Mouse (Mus musculus): ENCODE measurements at regions not wholly inside any gene's neighbourhood (a gene's known extent, or its start where the extent isn't known, plus 50 kb on each side); places are given as distances from the start of the nearest gene placed in this dataset.

DNA sequence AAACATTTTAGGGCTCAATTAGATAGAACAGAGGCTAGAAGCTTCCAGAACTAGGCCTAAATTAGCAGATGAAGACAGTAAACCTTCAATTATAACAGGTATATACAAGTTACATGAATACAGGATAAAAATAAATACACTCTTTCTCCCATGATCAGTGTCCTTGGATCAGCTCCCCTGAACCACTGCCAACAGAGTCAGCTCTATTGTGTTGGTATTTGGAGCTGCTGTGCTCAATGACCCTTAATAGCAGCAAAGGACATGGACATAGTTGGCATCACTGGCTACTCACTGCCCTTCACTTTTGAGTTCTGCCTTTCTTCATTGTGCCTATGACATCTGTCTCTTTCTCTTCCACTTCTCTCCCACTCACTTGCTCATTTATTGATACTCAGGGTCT, 639.1 kb upstream of the 4921530L21Rik start:
- no peaks in the 10 kb centered on the region for H3K4me1 ChIP-seq
- ATAC-seq (replicated peaks), result no peak
- H3K27me3 ChIP-seq, result no peaks in the 10 kb centered on the region
- H3K27ac ChIP-seq (replicated peaks), result no peak overlapping the region
- no peak overlapping the region for H3K9ac ChIP-seq (replicated peaks)
- H3K36me3 ChIP-seq, result no peaks in the 10 kb centered on the region
- no peak overlapping the region for H3K4me3 ChIP-seq
- H3K4me2 ChIP-seq (replicated peaks), result no peak overlapping the region
- H3K9me3 ChIP-seq, result no peaks in the 10 kb centered on the region

DNA sequence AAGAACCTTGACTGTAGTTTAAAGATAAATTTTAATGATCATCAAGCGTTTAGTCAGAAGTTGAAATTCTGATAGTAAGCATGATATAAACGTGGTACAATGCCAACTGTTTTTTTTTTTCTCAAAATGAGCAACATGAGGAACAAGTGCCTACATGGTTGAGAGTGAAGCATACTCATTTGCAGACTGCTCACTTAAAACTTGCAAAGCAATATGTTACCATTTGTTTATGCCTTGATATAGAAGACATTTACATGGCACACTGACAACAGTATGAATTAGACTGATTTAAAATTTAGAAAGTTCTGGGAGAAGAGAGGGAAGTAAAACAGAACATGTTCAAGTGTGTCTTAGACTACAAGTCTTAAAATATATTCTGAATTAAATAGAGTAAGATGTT, 632.2 kb upstream of the 4921530L21Rik start:
- no peak overlapping the region for H3K4me2 ChIP-seq (replicated peaks)
- no peaks in the 10 kb centered on the region for H3K9me3 ChIP-seq
- H3K27me3 ChIP-seq, result no peaks in the 10 kb centered on the region
- WGBS, result 62% methylated on average over 2 of the region's 2 CpGs
- H3K27ac ChIP-seq (replicated peaks), result no peak overlapping the region
- ATAC-seq (replicated peaks), result no peak
- no peaks in the 10 kb centered on the region for H3K4me1 ChIP-seq
- H3K36me3 ChIP-seq, result no peaks in the 10 kb centered on the region
- H3K9ac ChIP-seq (replicated peaks), result no peak overlapping the region
- no peak overlapping the region for H3K4me3 ChIP-seq

DNA sequence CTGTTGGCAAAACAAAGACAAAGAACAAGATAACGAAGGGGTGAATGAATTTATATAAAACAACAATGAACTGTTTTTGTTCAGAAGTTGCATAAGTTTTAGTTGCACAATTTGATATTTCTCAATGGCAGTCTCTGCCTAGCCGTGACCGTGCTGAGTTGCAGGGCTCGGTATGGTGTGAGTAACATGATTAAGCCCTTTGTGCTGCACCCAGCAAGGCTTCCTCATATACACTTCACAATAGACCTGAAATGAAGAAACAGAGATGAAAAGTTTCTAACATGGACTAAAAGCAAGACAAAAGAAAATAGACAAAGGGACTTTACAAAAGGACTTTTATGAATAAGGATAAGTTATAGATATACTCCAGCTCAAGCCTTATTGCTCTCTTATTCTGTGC, 624.9 kb upstream of the 4921530L21Rik start:
- Histone ChIP-seq H3K27me3 (no peaks in the 10 kb centered on the region), H3K4me2 (replicated peaks) (no peak overlapping the region), H3K9me3 (no peaks in the 10 kb centered on the region), H3K36me3 (no peaks in the 10 kb centered on the region), H3K9ac (replicated peaks) (no peak overlapping the region), H3K4me1 (no peaks in the 10 kb centered on the region), H3K27ac (replicated peaks) (no peak overlapping the region), H3K4me3 (no peak overlapping the region)
- 22% methylated on average over 4 of the region's 4 CpGs for WGBS
- no peak for ATAC-seq (replicated peaks)

DNA sequence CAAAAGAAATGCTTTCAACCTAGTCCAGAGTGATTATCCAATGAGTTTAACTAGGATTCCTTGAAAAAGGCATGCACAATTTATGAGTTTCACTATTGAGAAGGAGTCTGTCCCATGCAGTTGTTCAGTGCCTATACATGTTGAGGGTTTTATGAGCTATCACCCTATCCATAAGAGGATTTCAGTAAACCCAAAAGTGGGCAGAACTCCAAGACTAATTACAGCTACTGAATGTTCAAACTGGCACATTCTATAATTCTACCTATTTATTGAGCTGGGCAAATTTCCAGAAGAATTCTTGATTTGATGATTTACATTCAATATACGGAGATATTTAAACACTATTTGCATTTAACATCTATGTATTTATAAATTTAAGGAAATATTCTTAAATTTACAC, 599.6 kb upstream of the 4921530L21Rik start:
- H3K27me3 ChIP-seq, result no peaks in the 10 kb centered on the region
- no peak for ATAC-seq (replicated peaks)
- no peak overlapping the region for H3K9ac ChIP-seq (replicated peaks)
- H3K4me1 ChIP-seq, result no peaks in the 10 kb centered on the region
- H3K27ac ChIP-seq (replicated peaks), result no peak overlapping the region
- 55% methylated on average over 1 of the region's 1 CpGs for WGBS
- no peaks in the 10 kb centered on the region for H3K9me3 ChIP-seq
- H3K4me3 ChIP-seq, result no peak overlapping the region
- H3K4me2 ChIP-seq (replicated peaks), result no peak overlapping the region
- H3K36me3 ChIP-seq, result no peaks in the 10 kb centered on the region

DNA sequence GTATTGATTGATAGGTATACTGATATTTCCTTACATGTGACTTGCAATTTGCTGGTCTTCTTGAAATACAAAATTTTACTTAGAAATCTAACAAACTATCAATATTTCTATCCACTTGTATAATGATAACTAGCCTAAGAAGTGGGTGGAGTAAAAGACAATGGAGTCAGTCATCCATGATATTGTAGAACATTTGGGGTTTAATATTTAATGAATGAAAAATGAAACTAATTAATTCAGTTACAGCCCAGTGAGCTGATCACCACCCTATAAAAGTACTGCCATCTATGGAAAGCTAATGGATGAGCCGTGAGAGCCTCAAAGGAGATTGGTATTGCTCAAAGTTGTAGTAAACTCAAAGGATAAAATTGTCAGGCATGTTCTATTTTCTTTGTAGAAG, 599.0 kb upstream of the 4921530L21Rik start:
- Histone ChIP-seq H3K9ac (replicated peaks) (no peak overlapping the region), H3K9me3 (no peaks in the 10 kb centered on the region), H3K36me3 (no peaks in the 10 kb centered on the region), H3K4me1 (no peaks in the 10 kb centered on the region), H3K27me3 (no peaks in the 10 kb centered on the region), H3K4me3 (no peak overlapping the region), H3K4me2 (replicated peaks) (no peak overlapping the region), H3K27ac (replicated peaks) (no peak overlapping the region)
- no peak for ATAC-seq (replicated peaks)
- WGBS, result 47% methylated on average over 1 of the region's 1 CpGs

DNA sequence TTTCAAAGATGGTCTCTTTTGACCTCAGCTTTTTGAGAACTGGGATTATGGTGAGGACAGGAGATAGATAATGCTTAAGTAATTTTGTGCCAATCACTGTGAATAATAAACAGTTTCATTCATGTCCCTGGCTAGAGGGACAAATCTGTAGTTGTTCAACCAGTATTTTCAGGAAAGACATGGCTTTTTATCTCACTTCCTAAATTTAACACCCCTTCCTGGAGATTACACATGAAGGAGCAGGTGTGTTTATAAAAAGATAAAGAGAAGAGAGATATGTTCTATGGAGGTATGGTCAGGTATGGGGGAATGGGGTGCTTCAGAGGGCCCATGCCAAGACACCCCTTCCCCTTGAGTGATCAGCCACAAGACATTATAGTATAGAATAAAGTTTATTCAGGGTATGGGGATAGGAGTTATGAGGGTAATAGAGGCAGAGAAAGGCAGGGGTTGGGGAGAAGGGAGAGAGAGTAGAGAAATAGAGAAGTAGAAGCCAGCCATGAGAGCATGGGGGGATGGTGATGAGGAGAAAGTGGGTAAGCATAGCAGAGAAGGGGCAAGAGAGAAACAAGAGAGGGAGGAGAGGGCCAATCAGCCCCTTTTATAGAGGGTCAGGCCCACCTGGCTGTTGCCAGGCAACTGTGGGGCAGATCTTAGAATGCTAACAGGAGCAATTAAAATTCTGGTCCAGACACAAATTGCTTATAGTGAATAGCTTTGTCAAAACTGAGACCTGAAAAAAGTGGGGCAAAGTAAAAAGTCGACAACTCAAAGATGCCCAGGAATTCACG, 566.7 kb upstream of the 4921530L21Rik start:
- Histone ChIP-seq H3K36me3 (no peaks in the 10 kb centered on the region), H3K27me3 (no peaks in the 10 kb centered on the region), H3K4me1 (no peaks in the 10 kb centered on the region), H3K27ac (replicated peaks) (no peak overlapping the region), H3K9ac (replicated peaks) (no peak overlapping the region), H3K4me3 (no peak overlapping the region), H3K9me3 (no peaks in the 10 kb centered on the region), H3K4me2 (replicated peaks) (no peak overlapping the region)
- ATAC-seq (replicated peaks), result no peak
- WGBS, result 40% methylated on average over 2 of the region's 2 CpGs

DNA sequence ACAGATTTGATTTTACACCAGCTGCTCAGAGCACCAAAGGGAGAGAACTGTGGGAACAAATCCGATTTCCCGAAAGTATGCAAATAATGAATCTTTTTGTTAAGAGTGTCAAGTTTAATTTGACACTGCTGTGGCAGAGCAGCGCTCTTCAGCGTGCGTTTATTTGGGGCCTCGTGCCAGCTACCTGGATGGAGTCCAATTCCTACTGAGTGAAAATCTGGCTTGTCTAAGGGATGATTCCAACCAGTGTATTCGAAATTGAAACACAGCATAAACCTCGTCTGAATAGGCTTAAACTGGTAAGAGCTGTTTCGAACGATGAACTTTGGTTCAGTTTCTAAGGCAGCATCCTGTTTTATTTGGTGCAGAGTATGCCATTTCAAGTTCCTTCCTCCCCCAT, 524.1 kb upstream of the 4921530L21Rik start:
- H3K4me3 ChIP-seq, result no peak overlapping the region
- no peaks in the 10 kb centered on the region for H3K36me3 ChIP-seq
- peaks cover 6% of the 10 kb centered on the region for H3K4me1 ChIP-seq
- peak; percentile 98 for ATAC-seq (replicated peaks)
- H3K27me3 ChIP-seq, result 0 out of 2 replicates have a peak, but pooled peaks cover 3% of the 10 kb centered on the region
- H3K4me2 ChIP-seq (replicated peaks), result no peak overlapping the region
- H3K27ac ChIP-seq (replicated peaks), result no peak overlapping the region
- H3K9ac ChIP-seq (replicated peaks), result no peak overlapping the region
- WGBS, result 16% methylated on average over 10 of the region's 10 CpGs
- no peaks in the 10 kb centered on the region for H3K9me3 ChIP-seq
